Mouse (Mus musculus): Measurements from ENCODE around the gene AU040320.
A peak's percentile ranks its signal among the peaks of the same experiment; 100 is the strongest.

Gene AU040320

DNA sequence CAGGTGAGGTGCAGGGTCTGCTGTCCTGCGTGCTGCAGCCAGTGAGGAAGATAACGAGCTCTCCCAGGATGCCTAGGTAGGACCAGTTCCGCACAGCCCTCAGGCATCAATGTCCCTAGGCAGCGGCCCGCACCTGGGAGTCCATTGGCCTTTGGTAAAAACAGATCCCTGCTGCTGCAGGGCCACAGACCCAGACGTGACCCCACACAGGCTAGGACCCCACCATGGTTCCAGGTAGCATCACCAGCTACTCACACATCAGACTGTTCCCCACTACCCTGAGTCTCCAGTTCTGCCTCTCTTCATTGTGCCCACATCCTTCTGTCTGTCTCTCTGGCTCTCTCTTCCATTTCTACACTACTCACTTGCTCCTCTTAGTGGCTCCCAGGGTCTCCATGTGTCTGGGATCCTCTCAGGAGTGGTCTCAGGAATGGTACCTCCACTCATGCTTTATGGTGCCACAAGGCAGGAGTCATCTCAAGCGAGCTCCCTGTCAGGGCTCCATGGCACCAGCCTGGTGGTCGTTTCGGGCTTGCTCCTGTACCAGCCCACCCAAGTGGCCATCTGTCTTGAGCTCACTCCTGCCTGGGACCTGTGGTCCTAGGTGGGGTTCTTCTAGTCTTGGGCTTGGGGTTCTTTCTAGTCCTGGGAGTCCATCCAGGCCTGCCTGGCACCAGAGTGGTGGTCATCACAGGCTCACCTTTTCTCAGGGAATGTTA is 107.1 kb downstream of the AU040320 start:
- no peak for DNase-seq

DNA sequence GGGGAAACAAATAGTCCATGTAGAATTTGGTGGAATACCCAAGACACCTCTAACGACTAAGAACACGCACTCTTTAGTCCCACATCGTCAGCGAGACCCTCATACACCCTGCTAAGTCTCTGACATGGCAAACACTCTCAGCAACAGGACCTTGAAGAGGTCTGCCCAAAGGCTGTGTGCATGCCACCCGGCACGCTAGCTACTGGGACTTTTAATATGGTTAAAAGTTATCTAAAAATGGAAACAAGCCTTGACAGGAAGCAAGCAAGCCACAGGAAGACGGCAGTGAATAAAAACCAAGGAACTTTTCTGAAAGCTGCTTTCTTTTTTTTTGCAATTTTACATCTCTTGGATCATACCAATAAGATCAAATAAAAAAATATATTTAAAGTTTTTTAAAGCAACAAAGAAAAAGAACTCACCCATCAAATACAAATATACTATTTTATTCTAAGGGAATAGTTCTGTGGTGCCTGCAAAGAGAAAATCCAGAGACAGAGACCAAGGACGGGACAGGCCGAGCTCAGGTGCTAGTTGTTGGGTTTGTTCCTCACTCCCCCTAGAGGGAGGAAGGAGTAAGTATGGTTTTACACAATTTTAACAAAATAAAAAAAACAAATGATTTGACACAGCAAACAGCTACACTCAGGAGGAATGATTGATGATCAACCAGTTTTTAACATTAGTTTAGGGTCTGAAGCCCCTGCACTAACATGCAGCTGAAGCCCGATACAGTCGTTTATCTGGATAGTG is 108.3 kb downstream of the AU040320 start:
- no peak for DNase-seq

DNA sequence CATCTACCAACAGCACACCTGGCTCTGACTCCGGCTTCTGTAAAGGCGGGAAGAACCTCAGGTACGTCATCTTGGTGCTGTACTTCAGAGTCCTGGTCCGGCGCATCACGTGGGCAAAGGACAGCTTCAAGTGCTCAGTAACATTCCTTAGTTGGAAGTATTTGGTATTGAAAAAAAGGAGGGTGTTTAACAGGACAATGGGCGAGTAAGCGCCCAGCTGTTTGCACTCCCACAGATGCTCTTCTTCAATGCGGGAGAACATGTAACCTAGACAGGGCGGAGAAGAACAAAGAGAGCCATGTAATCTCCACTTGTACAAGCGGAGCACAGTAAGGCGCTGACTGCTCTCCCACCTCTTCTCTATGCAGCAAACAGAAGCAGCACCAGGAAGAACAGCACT is 115.4 kb downstream of the AU040320 start:
- DNase-seq, result no peak

DNA sequence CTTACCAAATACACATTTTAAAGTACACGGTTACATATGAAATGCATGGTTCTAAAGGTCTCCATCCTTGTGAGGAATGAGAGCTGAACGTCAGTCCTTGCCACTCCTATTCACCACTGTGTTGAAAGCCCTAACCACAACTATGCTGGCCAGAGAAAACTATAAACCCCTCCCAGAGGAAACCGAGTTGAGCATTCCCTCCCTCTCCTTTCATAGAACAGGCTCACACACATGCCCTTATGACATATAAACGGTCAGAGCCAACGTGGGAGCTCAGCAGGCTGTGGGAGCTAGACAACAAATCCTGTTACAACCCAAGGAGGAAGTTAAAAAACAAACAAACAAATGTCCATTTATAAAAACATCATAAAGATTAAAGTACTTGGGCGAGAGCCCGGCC is 119.4 kb downstream of the AU040320 start:
- peak; percentile 16 to 22 for DNase-seq

DNA sequence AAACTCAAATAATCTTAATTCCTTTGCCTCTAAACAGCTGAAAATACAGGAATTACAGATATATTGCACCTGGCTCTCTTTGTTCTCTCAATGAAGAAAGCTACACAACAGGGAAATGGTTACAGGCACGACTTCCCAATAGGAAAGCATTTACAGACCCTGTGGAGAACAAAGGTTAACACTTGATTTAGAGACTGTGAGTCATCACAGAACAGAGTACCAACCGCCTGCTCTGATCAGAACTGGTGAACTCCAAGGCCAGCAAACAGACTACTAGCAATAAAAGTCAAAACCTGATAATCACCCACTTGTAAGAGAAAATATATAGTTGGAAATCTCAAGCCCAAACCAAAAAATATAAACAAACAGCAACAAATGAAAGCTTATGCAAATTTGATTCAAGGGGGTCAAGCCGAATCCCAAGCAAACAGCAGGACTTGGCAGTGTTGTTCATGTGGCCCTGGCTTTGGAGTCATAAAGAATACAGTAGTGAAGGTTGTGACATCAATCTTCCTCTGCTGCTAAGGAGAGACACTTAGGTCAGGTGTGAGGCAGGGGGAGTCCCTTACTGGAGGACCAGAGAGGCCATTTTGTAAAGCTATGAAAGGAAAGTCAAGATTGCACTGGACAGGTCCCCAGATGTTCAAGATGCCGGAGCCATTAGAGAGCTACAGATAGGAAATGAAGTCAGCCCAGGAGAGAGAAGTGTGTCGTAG is 126.4 kb downstream of the AU040320 start:
- DNase-seq, result no peak

DNA sequence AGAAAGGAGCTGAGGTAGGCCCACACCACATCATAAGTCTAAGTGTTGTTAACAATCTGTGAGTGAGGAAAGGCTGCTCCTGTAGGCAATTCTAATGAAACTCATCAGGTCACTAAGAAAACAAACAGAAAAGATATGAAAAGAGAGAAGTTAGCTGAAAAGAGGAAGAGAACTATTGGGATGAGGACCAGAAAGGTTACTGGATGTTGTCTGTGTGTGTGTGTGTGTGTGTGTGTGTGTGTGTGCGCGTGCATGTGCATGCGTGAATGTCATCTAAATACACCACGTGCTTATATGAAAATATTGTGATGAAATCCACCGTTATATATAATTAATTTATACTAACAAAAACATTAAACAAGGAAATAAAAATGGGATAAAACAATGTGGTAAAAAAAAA is 130.3 kb downstream of the AU040320 start:
- DNase-seq, result no peak

DNA sequence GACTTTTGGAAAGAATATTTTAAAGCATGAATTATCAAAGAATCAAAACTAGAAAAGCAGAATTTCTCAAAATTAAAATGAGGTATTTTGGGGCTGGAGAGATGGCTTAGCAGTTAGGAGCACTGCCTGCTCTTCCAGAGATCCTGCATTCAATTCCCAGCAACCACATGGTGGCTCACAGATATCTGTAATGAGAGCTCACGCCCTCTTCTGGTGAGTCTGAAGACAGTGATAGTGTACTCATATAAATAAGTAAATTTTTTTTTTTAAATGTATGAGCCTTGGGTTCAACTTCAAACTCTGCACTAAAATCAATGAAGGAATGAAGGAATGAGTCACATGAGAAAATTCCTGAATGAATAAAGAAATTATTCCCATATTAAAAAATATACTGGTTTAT is 132.6 kb downstream of the AU040320 start:
- DNase-seq, result no peak

DNA sequence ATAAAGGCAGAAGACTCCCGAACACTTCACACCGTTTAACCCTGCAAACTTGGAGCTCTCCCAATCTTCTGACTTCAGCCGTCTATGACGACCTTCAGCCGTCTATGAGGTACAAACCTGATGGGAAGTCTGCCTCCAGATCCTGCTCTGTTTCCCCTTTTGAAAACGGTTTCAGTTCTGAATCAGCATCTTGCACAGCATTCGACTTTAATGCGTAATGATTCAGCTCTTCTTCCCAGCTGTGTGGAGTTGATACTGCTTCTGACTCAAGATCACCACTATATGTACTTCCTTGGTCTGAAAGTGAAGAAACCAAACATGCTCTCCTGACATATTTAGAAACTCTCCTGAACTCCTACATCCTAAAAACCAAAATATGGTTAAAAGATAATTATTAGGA is 136.5 kb downstream of the AU040320 start:
- DNase-seq, result no peak

Measured in kidney, postnatal 4 days (tissue).